Mouse (Mus musculus) heart, adult 2 months (tissue): ENCODE results near the gene Cd40lg. TPM values are rescaled to one million over a fixed set of nuclear protein-coding genes. Genes with fewer than 3 reads are reported as not detected.

ENCODE experiments used
- DNase-seq, 2 experiments: peaks; one replicate each; pipeline ENCODE4 v3.0.0; 2021
- H3K27ac ChIP-seq: fragments of 200-600 bp; 2 replicates; pipeline ENCODE4 v1.8.1; 2022
- H3K27me3 ChIP-seq: fragments of 200-500 bp; 2 replicates; pipeline ENCODE4 v1.6.1; 2012; ENCODE audit warnings: mild to moderate bottlenecking, low read length, inconsistent platforms, mixed read lengths; ENCODE audit not compliant: control insufficient read depth, insufficient read depth
- H3K36me3 ChIP-seq: fragments of 200-500 bp; 2 replicates; pipeline ENCODE4 v1.6.1; 2012; ENCODE audit warnings: low read length, inconsistent platforms; ENCODE audit not compliant: control insufficient read depth, insufficient read depth
- H3K4me1 ChIP-seq: fragments of 200-500 bp; 2 replicates; pipeline ENCODE4 v1.6.1; 2011; ENCODE audit warnings: low read length; ENCODE audit not compliant: control insufficient read depth, insufficient read depth
- H3K4me3 ChIP-seq: fragments of 200-600 bp; 2 replicates; pipeline ENCODE4 v1.8.1; 2022
- H3K79me2 ChIP-seq: fragments of 200-500 bp; replicated peaks from 2 replicates; pipeline ENCODE4 v1.6.1; 2012; ENCODE audit warnings: mild to moderate bottlenecking, inconsistent platforms, low read length, moderate library complexity, mixed read lengths; ENCODE audit not compliant: control insufficient read depth, insufficient read depth
- H3K9ac ChIP-seq: fragments of 200-500 bp; 2 replicates; pipeline ENCODE4 v1.6.1; 2012; ENCODE audit warnings: low read depth, mild to moderate bottlenecking, control low read depth, inconsistent platforms, low read length, mixed read lengths
- CTCF ChIP-seq: fragments of 200-600 bp; IDR thresholded peaks from 2 replicates; pipeline ENCODE4 v1.8.1; 2022; ENCODE audit warnings: antibody characterized with exemption, mild to moderate bottlenecking, moderate library complexity
- EP300 ChIP-seq: fragments of 200-500 bp; IDR thresholded peaks from 2 replicates; pipeline ENCODE4 v1.6.1; 2011; ENCODE audit warnings: low read depth, low read length, control low read depth; ENCODE audit not compliant: insufficient read depth
- POLR2A ChIP-seq: fragments of 200-500 bp; IDR thresholded peaks from 2 replicates; pipeline ENCODE4 v1.6.1; 2011; ENCODE audit warnings: mild to moderate bottlenecking, low read depth, low read length, control low read depth; ENCODE audit not compliant: insufficient read depth
- WGBS: fragments of 180-500 bp; shearing (Covaris S2); methylation state at CpG from one replicate; pipeline ENCODE4 v1.1.7; 2018; 5-methylcytosine and 5-hydroxymethylcytosine counted together
- intact Hi-C: fragments of 180-260 bp; cut with DNase I; formaldehyde crosslinking; loops from one replicate; pipeline ENCODE4 v1.15.1; 2025
- polyA plus RNA-seq: library from polyadenylated mRNA; depleted of rRNA; stranded (reverse); fragments of >200 nt; gene quantifications from 2 replicates; pipeline ENCODE4 v1.2.3, GENCODE M21; 2012
- total RNA-seq, 2 experiments: library from RNA; stranded (reverse); gene quantifications; 2 replicates each; pipeline ENCODE4 v1.2.3; 2021

Cd40lg gene
- total and polyA plus RNA-seq, 3 experiments = 0.12 TPM; not detected in 2

DNA sequence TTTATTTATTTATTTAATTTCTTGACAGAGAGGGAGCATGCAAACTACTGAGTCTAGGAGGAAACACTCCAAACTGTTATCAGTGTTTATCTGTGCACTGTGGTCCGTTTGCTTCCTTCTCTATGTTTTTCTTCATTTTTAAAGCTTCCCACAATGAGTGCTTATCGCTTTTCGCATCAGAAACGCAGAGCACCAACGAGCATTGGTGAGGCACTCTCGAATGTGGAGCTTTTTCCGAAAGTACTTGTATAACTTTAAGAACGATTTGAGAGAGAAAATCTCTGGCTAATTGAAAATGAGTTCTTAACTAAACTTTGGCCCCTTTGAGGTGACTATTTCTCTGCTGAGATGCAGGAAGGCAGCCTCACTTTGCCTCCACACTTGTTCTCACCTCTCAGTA is 24.6 kb upstream of the Cd40lg start:
- Histone ChIP-seq H3K36me3 (no peaks in the 10 kb centered on the region), H3K27ac (no peak overlapping the region), H3K79me2 (no peaks in the 10 kb centered on the region), H3K27me3 (no peaks in the 10 kb centered on the region), H3K9ac (no peak overlapping the region), H3K4me3 (no peak overlapping the region), H3K4me1 (no peaks in the 10 kb centered on the region)
- WGBS = 63% methylated on average over 8 of the region's 8 CpGs
- no peak for DNase-seq
- intact Hi-C loops = no loop called here
- TF ChIP-seq CTCF (no peak), POLR2A (no peak), EP300 (no peak)

- Histone ChIP-seq H3K79me2 (no peaks in the 10 kb centered on the region), H3K4me1 (no peaks in the 10 kb centered on the region), H3K27ac (no peak overlapping the region), H3K36me3 (no peaks in the 10 kb centered on the region), H3K9ac (no peak overlapping the region), H3K4me3 (no peak overlapping the region), H3K27me3 (no peaks in the 10 kb centered on the region)
- TF ChIP-seq EP300 (no peak), CTCF (no peak), POLR2A (no peak)
- DNase-seq = no peak
- 70% methylated on average over 5 of the region's 5 CpGs for WGBS
- intact Hi-C loops = no loop called here
These were observed 22.6 kb upstream of the Cd40lg start for GRCm38 (mm10) chrX:57189335-57189734.

DNA sequence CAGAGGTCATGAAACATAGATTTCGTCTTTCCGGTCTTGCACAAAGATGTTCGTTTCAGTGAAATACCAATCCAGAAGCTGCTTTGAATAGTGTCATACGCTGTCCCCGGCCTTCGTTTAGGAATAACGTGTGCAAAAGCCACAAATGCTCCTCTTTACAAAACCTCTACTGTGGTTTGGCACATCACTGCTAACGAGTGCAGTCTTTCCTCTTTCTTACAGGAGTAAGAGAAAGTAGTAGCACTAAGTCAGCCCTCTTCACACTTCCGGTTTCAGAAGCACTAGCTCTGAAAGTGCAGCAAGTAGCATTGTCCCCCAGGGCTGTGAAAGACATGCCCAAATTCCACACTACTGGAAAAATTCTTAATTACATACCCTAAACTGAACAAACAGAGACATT is 15.6 kb upstream of the Cd40lg start:
- intact Hi-C loops = no loop called here
- Histone ChIP-seq H3K9ac (no peak overlapping the region), H3K79me2 (no peaks in the 10 kb centered on the region), H3K4me1 (no peaks in the 10 kb centered on the region), H3K27me3 (no peaks in the 10 kb centered on the region), H3K4me3 (no peak overlapping the region), H3K36me3 (no peaks in the 10 kb centered on the region), H3K27ac (no peak overlapping the region)
- DNase-seq = no peak
- TF ChIP-seq POLR2A = no peak
- no peak for TF ChIP-seq EP300
- TF ChIP-seq CTCF = no peak
- 80% methylated on average over 9 of the region's 9 CpGs for WGBS

- intact Hi-C loops = no loop called here
- H3K27ac ChIP-seq = no peak overlapping the region
- no peaks in the 10 kb centered on the region for H3K27me3 ChIP-seq
- no peak overlapping the region for H3K4me3 ChIP-seq
- no peaks in the 10 kb centered on the region for H3K4me1 ChIP-seq
- no peak for DNase-seq
- no peaks in the 10 kb centered on the region for H3K79me2 ChIP-seq
- TF ChIP-seq CTCF (no peak), POLR2A (no peak)
- 49% methylated on average over 2 of the region's 2 CpGs for WGBS
- H3K9ac ChIP-seq = no peak overlapping the region
- no peaks in the 10 kb centered on the region for H3K36me3 ChIP-seq
These were observed 13.9 kb upstream of the Cd40lg start for GRCm38 (mm10) chrX:57198036-57198435.

DNA sequence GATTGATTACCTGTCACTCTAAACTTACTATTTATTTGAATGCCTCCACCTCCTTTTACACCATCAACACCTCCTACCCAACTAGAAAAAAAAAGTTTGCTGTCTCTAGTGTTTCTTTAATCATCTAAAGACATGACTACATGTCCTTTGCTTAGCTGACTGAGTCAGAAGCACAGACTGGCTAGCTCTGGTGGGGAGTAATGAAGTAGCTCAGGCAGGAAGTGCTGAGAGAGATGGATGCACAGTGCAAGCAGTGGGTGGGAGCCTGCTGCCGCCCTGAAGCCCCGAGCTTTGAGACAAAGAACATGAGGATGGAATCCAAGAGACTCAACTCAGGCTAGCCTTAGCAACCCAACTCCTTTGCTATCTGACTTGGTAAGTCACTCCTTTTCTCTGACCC is 11.5 kb upstream of the Cd40lg start:
- Histone ChIP-seq H3K79me2 (no peaks in the 10 kb centered on the region), H3K27me3 (no peaks in the 10 kb centered on the region), H3K9ac (no peak overlapping the region), H3K4me3 (no peak overlapping the region), H3K36me3 (no peaks in the 10 kb centered on the region), H3K4me1 (no peaks in the 10 kb centered on the region), H3K27ac (no peak overlapping the region)
- intact Hi-C loops = no loop called here
- TF ChIP-seq CTCF (no peak), POLR2A (no peak), EP300 (no peak)
- no peak for DNase-seq
- WGBS = 65% methylated on average over 2 of the region's 2 CpGs

GRCm38 (mm10) chrX:57210591-57210990 is 1.4 kb upstream of the Cd40lg start:
- no peaks in the 10 kb centered on the region for H3K79me2 ChIP-seq
- TF ChIP-seq EP300 (no peak), CTCF (no peak), POLR2A (no peak)
- H3K36me3 ChIP-seq = no peaks in the 10 kb centered on the region
- WGBS = 85% methylated on average over 1 of the region's 1 CpGs
- no peaks in the 10 kb centered on the region for H3K27me3 ChIP-seq
- no peak overlapping the region for H3K27ac ChIP-seq
- no peak overlapping the region for H3K4me3 ChIP-seq
- intact Hi-C loops = no loop called here
- no peak for DNase-seq
- H3K4me1 ChIP-seq = no peaks in the 10 kb centered on the region
- H3K9ac ChIP-seq = no peak overlapping the region

- Histone ChIP-seq H3K27ac (no peak overlapping the region), H3K27me3 (no peaks in the 10 kb centered on the region), H3K36me3 (no peaks in the 10 kb centered on the region), H3K9ac (no peak overlapping the region), H3K4me1 (no peaks in the 10 kb centered on the region), H3K79me2 (no peaks in the 10 kb centered on the region), H3K4me3 (no peak overlapping the region)
- no peak for DNase-seq
- no peak for TF ChIP-seq CTCF
- 68% methylated on average over 3 of the region's 3 CpGs for WGBS
- intact Hi-C loops = no loop called here
These were observed 919 bp downstream of the Cd40lg start for GRCm38 (mm10) chrX:57212862-57213261.
